Mouse (Mus musculus): ENCODE results near the gene Tmem185a. TPM values are rescaled to one million over a fixed set of nuclear protein-coding genes. Genes with fewer than 3 reads are reported as not detected.

The Tmem185a gene
- polyA plus RNA-seq, 1 experiment from 2014 or later = 46.3 TPM

Other genes with a start within 250 kb of the Tmem185a start
- 2.1 and 2.6 TPM in 2 replicates for gene Ids, start 112.1 kb downstream of the Tmem185a start, polyA plus RNA-seq (2016; fragmentation: Nextera tagmentation; extraction: Ambion mirVana)
- 27.4 and 31.3 TPM in 2 replicates for gene 1110012L19Rik, start 91.3 kb downstream of the Tmem185a start, polyA plus RNA-seq (2016; fragmentation: Nextera tagmentation; extraction: Ambion mirVana)